Mouse (Mus musculus) fat pad, adult 2 months (tissue): ENCODE data around the gene Skor1.

Experiments used
- DNase-seq: peaks from one replicate; pipeline ENCODE4 v3.0.0-alpha.2; 2011; ENCODE audit warnings: low read depth, low spot score; ENCODE audit errors: extremely low read depth

The Skor1 gene

DNA sequence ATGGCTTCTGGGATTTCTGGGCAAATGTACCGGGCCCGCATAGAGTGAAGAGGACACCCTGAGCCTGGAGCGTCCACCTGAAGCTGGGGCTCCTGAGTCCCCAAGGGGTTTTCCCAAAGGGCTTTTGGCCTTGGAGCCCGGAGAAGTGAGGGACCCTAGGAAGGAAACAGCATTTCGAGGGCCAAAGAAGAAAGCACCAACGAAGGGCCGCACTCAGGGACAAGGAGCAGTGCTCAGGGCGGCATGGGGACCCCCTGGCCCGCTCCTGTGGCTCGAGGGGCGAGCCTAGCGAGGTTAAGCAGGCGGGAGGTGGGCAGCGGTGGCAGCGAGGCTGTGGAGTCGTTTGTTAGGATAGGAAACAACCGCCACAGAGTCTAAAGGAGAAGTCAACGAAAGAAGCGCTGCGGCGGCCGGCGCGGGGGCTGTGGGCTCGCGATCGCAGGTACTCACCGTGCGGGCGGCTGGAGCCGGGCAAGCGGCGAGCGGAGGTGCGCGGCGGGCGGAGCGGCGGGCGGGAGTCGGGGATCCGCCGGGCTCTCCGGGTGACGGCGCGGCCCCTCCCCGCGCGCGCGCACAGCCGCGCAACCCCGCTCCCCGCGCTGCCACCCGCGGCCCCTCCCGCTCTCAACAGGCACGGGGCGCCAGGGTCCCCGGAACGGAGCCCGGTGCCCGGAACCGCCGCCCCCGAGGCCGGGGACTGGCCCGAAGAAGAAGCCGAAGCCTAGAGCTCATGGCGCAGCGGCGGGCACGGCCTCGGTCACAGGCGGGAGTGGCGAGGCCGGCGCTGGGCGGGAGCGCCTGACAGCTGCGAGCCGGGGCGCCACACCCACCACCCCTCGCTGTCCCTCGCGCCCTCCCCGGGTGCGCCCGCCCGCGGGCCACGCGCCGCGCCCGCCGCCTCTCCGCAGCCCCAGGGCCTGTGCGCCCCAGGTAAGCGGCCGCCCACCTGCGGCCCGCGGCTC lies at the start of gene Skor1:
Gene Skor1 (minus strand): TSS at position 552 of the 962 bp plus-strand sequence.
- DNase-seq, result no peak

DNA sequence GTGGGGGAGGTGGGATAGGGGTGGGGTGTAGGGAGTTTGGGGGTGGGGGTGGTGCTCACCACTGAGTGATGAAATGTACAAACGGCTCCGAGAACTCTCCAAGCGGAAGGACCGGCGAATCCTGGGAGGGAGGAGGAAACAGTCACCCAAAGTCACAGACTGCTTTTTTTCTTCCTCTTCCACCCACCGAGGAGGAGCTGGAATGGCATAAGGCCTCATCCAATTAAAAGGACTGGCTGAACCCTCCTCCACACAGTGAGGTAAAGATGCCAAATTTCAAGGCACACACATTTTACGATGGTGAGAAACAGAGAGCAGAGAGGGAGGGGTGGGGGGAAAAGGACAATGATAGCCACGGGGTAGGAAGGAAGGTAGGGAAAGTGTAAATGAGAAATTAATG lies 48.5 kb upstream of the Skor1 start:
- DNase-seq, result no peak

- DNase-seq, result no peak
Observed at GRCm38 (mm10) chr9:63196114-63196682, 47.4 kb upstream of the Skor1 start.

GRCm38 (mm10) chr9:63195523-63195922 lies 46.8 kb upstream of the Skor1 start:
- DNase-seq, result no peak

DNA sequence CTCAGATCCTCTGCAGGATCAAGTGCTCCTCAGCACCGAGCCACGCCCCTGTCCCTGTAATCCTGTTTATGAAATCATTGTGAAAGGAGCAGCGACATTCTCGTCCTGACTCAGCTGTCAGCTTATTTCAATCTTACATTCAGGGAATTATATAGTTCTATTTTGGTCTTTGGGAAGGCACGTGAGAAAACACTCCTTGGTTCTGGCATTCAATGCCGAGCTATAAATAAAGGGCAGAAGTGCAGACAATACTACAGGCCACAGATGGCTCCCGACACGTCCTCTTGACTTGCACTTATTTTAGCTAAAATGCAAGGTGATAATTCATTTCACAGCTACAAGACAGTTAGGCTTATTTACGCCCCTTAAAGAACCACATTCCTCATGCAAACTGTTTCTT lies 46.0 kb upstream of the Skor1 start:
- no peak for DNase-seq

- DNase-seq, result no peak
Observed at GRCm38 (mm10) chr9:63192809-63193208, 44.0 kb upstream of the Skor1 start.

GRCm38 (mm10) chr9:63187310-63187709 lies 38.5 kb upstream of the Skor1 start:
- DNase-seq, result no peak

DNA sequence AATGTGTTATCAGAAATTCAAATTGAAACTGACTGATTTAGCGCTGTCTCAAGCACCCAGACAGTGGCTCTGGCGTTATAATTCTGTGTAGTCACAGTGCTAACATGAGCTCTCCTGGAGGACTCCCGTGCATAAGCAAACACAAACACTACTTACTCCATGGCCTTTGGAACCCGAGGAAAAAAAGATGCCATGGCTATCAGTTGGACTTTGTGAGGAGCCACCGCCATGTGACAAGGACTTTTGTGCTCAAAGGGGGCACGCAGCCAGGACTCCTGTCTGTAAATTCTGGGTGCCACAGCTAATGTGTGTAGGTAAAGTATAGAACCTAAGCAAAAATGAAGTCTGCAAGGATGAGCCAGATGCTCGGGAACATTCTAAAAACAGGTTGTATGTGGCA lies 36.5 kb upstream of the Skor1 start:
- no peak for DNase-seq

DNA sequence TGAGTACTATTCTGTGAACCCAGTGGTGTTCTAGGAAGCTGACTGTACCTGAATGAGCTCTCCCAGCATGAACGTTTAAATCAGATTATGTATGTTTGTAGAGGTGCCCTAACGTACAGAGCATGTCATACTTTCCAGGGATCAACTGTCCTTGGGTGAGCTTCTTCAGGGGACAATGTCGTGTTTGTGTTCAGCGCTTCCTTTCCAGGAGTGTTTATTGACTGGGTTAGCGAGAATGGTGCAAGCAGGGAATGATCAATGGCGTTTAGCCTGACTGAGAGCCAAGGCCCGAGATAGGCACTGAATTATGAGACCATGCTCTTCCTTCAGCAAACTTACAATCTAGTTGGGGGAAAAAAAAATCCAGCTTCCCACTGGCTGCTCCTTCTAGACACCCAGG lies 35.1 kb upstream of the Skor1 start:
- DNase-seq, result no peak

GRCm38 (mm10) chr9:63182306-63182960 lies 33.7 kb upstream of the Skor1 start:
- DNase-seq, result no peak

DNA sequence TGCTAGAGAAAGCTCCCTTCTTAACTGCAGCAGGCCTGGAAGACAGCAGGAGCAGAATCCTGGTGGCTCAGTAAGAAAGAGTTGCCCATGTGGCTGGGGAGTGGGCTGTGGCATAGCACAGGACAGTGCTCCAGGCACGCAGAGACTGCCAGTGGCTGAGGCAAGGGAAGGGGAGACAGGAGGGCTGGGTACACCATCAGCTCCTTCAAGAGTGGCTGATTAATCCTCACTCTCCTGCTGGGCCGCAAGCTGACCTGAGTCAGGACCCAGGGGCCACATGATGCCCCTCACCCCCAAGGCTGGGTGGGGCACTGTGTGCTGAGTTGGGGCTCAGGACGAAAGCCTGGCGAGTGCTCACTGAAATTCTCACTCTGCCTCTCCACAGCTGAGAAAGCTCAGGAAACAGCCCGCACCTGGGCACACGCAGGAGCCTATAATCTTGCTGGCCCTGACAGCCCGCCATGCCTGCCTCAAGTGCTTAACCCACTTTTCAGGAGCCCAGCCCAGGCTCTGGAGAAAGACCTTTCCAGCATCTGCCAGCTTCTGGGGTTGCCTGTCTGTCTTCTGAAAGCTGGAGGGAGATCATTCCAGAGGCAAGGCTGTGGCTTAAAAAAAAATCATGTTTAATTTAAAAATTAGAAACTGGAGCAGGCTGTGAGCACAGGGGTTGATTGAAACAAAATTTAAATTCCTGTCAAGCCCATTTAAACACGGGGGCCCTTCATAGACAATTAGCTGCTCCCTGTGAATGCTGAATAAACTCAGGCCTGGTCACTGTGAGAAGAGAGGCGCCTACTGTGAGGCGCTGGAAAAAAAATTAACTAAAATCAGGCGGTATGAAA lies 32.8 kb upstream of the Skor1 start:
- DNase-seq, result no peak

GRCm38 (mm10) chr9:63178296-63178695 lies 29.5 kb upstream of the Skor1 start:
- DNase-seq, result no peak

GRCm38 (mm10) chr9:63174001-63174721 lies 25.4 kb upstream of the Skor1 start:
- no peak for DNase-seq

GRCm38 (mm10) chr9:63171951-63172350 lies 23.2 kb upstream of the Skor1 start:
- DNase-seq, result no peak

- DNase-seq, result no peak
Observed at GRCm38 (mm10) chr9:63169127-63169526, 20.4 kb upstream of the Skor1 start.

GRCm38 (mm10) chr9:63165070-63165469 lies 16.3 kb upstream of the Skor1 start:
- no peak for DNase-seq

GRCm38 (mm10) chr9:63163756-63164155 lies 15.0 kb upstream of the Skor1 start:
- DNase-seq, result no peak

DNA sequence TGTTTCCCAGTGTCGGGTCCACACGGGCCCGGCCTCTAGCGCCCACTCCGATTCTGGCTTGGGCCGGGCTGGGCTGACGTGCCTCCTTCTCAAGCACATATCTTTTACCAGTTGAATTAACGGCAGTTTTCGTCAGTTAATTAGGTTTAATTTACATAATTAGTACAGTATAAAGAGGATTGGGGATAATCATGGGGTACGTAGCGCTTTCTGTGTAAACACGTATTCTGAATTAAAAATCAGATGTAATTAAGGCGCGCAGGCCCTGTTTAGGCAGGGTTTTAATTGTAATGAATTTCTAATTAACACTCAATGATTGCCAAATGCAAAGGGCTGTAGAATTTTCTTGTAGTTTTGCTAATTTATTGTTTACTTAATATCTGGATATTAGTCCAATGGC lies 3.2 kb upstream of the Skor1 start:
- DNase-seq, result no peak

GRCm38 (mm10) chr9:63151072-63151870 lies 2.5 kb upstream of the Skor1 start:
- no peak for DNase-seq
